Mouse (Mus musculus): ENCODE results near the gene Tenm2. TPM values are rescaled to one million over a fixed set of nuclear protein-coding genes. Genes with fewer than 3 reads are reported as not detected.

The Tenm2 gene
- polyA plus RNA-seq, 1 experiment from 2014 or later, result 0.01 TPM

GRCm38 (mm10) chr11:36458451-36458850, 777.3 kb downstream of the Tenm2 start:
- Histone ChIP-seq H3K9ac (ENCODE audit: low read depth, low read length) (no peak overlapping the region), H3K4me1 (ENCODE audit: control insufficient read depth, low read depth, low read length) (no peaks in the 10 kb centered on the region), H3K4me2 (ENCODE audit: low read depth, low read length) (no peak overlapping the region), H3K4me3 (ENCODE audit: low read depth, low read length) (no peak overlapping the region), H3K9me3 (replicated peaks; ENCODE audit: control insufficient read depth, low read length) (no peaks in the 10 kb centered on the region), H3K27me3 (ENCODE audit: control insufficient read depth, insufficient read depth, low read depth, low read length) (no peaks in the 10 kb centered on the region), H3K36me3 (ENCODE audit: control insufficient read depth, insufficient read depth) (no peaks in the 10 kb centered on the region), H3K27ac (ENCODE audit: low read length) (no peak overlapping the region)
- ATAC-seq (ENCODE audit: low read depth), result no peak
- 62% methylated on average over 6 of the region's 6 CpGs for WGBS (ENCODE audit: insufficient replicate concordance)

- WGBS (ENCODE audit: insufficient replicate concordance), result 64% methylated on average over 6 of the region's 6 CpGs
- no peak overlapping the region for H3K4me2 ChIP-seq (ENCODE audit: low read depth, low read length)
These were observed 781.7 kb downstream of the Tenm2 start for GRCm38 (mm10) chr11:36454076-36454475.

GRCm38 (mm10) chr11:36452436-36452835, 783.3 kb downstream of the Tenm2 start:
- Histone ChIP-seq H3K27me3 (ENCODE audit: control insufficient read depth, insufficient read depth, low read depth, low read length) (no peaks in the 10 kb centered on the region), H3K4me1 (ENCODE audit: control insufficient read depth, low read depth, low read length) (no peaks in the 10 kb centered on the region), H3K4me3 (ENCODE audit: low read depth, low read length) (no peak overlapping the region), H3K4me2 (ENCODE audit: low read depth, low read length) (no peak overlapping the region), H3K9me3 (replicated peaks; ENCODE audit: control insufficient read depth, low read length) (no peaks in the 10 kb centered on the region), H3K36me3 (ENCODE audit: control insufficient read depth, insufficient read depth) (no peaks in the 10 kb centered on the region), H3K9ac (ENCODE audit: low read depth, low read length) (no peak overlapping the region), H3K27ac (ENCODE audit: low read length) (no peak overlapping the region)
- ATAC-seq (ENCODE audit: low read depth), result no peak
- WGBS (ENCODE audit: insufficient replicate concordance), result 58% methylated on average over 9 of the region's 9 CpGs

More at GRCm38 (mm10) chr11:36454076-36454475, 781.7 kb downstream of the Tenm2 start:
- H3K36me3 ChIP-seq (ENCODE audit: control insufficient read depth, insufficient read depth), result no peaks in the 10 kb centered on the region
- no peaks in the 10 kb centered on the region for H3K4me1 ChIP-seq (ENCODE audit: control insufficient read depth, low read depth, low read length)
- no peaks in the 10 kb centered on the region for H3K27me3 ChIP-seq (ENCODE audit: control insufficient read depth, insufficient read depth, low read depth, low read length)
- H3K4me3 ChIP-seq (ENCODE audit: low read depth, low read length), result no peak overlapping the region
- no peaks in the 10 kb centered on the region for H3K9me3 ChIP-seq (replicated peaks; ENCODE audit: control insufficient read depth, low read length)
- no peak for ATAC-seq (ENCODE audit: low read depth)
- H3K9ac ChIP-seq (ENCODE audit: low read depth, low read length), result no peak overlapping the region
- no peak overlapping the region for H3K27ac ChIP-seq (ENCODE audit: low read length)

- no peak overlapping the region for H3K27ac ChIP-seq (ENCODE audit: low read length)
- no peak overlapping the region for H3K9ac ChIP-seq (ENCODE audit: low read depth, low read length)
- 41% methylated on average over 2 of the region's 2 CpGs for WGBS (ENCODE audit: insufficient replicate concordance)
- ATAC-seq (ENCODE audit: low read depth), result no peak
- H3K36me3 ChIP-seq (ENCODE audit: control insufficient read depth, insufficient read depth), result no peaks in the 10 kb centered on the region
- no peaks in the 10 kb centered on the region for H3K4me1 ChIP-seq (ENCODE audit: control insufficient read depth, low read depth, low read length)
- no peaks in the 10 kb centered on the region for H3K9me3 ChIP-seq (replicated peaks; ENCODE audit: control insufficient read depth, low read length)
- no peaks in the 10 kb centered on the region for H3K27me3 ChIP-seq (ENCODE audit: control insufficient read depth, insufficient read depth, low read depth, low read length)
- H3K4me3 ChIP-seq (ENCODE audit: low read depth, low read length), result no peak overlapping the region
- H3K4me2 ChIP-seq (ENCODE audit: low read depth, low read length), result no peak overlapping the region
These were observed 789.4 kb downstream of the Tenm2 start for GRCm38 (mm10) chr11:36446351-36446750.

- H3K4me3 ChIP-seq (ENCODE audit: low read depth, low read length), result no peak overlapping the region
- 73% methylated on average over 7 of the region's 7 CpGs for WGBS (ENCODE audit: insufficient replicate concordance)
- H3K4me1 ChIP-seq (ENCODE audit: control insufficient read depth, low read depth, low read length), result no peaks in the 10 kb centered on the region
- no peak overlapping the region for H3K4me2 ChIP-seq (ENCODE audit: low read depth, low read length)
- no peak overlapping the region for H3K27ac ChIP-seq (ENCODE audit: low read length)
- H3K9ac ChIP-seq (ENCODE audit: low read depth, low read length), result no peak overlapping the region
- no peak for ATAC-seq (ENCODE audit: low read depth)
- H3K36me3 ChIP-seq (ENCODE audit: control insufficient read depth, insufficient read depth), result no peaks in the 10 kb centered on the region
- H3K27me3 ChIP-seq (ENCODE audit: control insufficient read depth, insufficient read depth, low read depth, low read length), result no peaks in the 10 kb centered on the region
- no peaks in the 10 kb centered on the region for H3K9me3 ChIP-seq (replicated peaks; ENCODE audit: control insufficient read depth, low read length)
These were observed 791.9 kb downstream of the Tenm2 start for GRCm38 (mm10) chr11:36443821-36444220.

- no peak overlapping the region for H3K4me3 ChIP-seq (ENCODE audit: low read depth, low read length)
- no peaks in the 10 kb centered on the region for H3K36me3 ChIP-seq (ENCODE audit: control insufficient read depth, insufficient read depth)
- no peak overlapping the region for H3K4me2 ChIP-seq (ENCODE audit: low read depth, low read length)
- no peak for ATAC-seq (ENCODE audit: low read depth)
- H3K4me1 ChIP-seq (ENCODE audit: control insufficient read depth, low read depth, low read length), result no peaks in the 10 kb centered on the region
- WGBS (ENCODE audit: insufficient replicate concordance), result 35% methylated on average over 6 of the region's 6 CpGs
- no peak overlapping the region for H3K9ac ChIP-seq (ENCODE audit: low read depth, low read length)
- no peaks in the 10 kb centered on the region for H3K9me3 ChIP-seq (replicated peaks; ENCODE audit: control insufficient read depth, low read length)
- no peak overlapping the region for H3K27ac ChIP-seq (ENCODE audit: low read length)
- H3K27me3 ChIP-seq (ENCODE audit: control insufficient read depth, insufficient read depth, low read depth, low read length), result no peaks in the 10 kb centered on the region
These were observed 794.0 kb downstream of the Tenm2 start for GRCm38 (mm10) chr11:36441801-36442200.

GRCm38 (mm10) chr11:36436251-36436650, 799.5 kb downstream of the Tenm2 start:
- Histone ChIP-seq H3K4me2 (ENCODE audit: low read depth, low read length) (no peak overlapping the region), H3K4me1 (ENCODE audit: control insufficient read depth, low read depth, low read length) (no peaks in the 10 kb centered on the region), H3K9me3 (replicated peaks; ENCODE audit: control insufficient read depth, low read length) (no peaks in the 10 kb centered on the region), H3K4me3 (ENCODE audit: low read depth, low read length) (no peak overlapping the region), H3K27me3 (ENCODE audit: control insufficient read depth, insufficient read depth, low read depth, low read length) (no peaks in the 10 kb centered on the region), H3K27ac (ENCODE audit: low read length) (no peak overlapping the region), H3K36me3 (ENCODE audit: control insufficient read depth, insufficient read depth) (no peaks in the 10 kb centered on the region), H3K9ac (ENCODE audit: low read depth, low read length) (no peak overlapping the region)
- WGBS (ENCODE audit: insufficient replicate concordance), result 41% methylated on average over 8 of the region's 8 CpGs
- ATAC-seq (ENCODE audit: low read depth), result no peak

- no peak for ATAC-seq (ENCODE audit: low read depth)
- no peaks in the 10 kb centered on the region for H3K9me3 ChIP-seq (replicated peaks; ENCODE audit: control insufficient read depth, low read length)
- no peaks in the 10 kb centered on the region for H3K36me3 ChIP-seq (ENCODE audit: control insufficient read depth, insufficient read depth)
- 53% methylated on average over 5 of the region's 5 CpGs for WGBS (ENCODE audit: insufficient replicate concordance)
- no peak overlapping the region for H3K27ac ChIP-seq (ENCODE audit: low read length)
- no peak overlapping the region for H3K9ac ChIP-seq (ENCODE audit: low read depth, low read length)
- no peak overlapping the region for H3K4me2 ChIP-seq (ENCODE audit: low read depth, low read length)
- H3K27me3 ChIP-seq (ENCODE audit: control insufficient read depth, insufficient read depth, low read depth, low read length), result no peaks in the 10 kb centered on the region
- H3K4me1 ChIP-seq (ENCODE audit: control insufficient read depth, low read depth, low read length), result no peaks in the 10 kb centered on the region
- no peak overlapping the region for H3K4me3 ChIP-seq (ENCODE audit: low read depth, low read length)
These were observed 806.8 kb downstream of the Tenm2 start for GRCm38 (mm10) chr11:36428947-36429346.

- WGBS (ENCODE audit: insufficient replicate concordance), result 39% methylated on average over 3 of the region's 3 CpGs
- Histone ChIP-seq H3K36me3 (ENCODE audit: control insufficient read depth, insufficient read depth) (no peaks in the 10 kb centered on the region), H3K4me3 (ENCODE audit: low read depth, low read length) (no peak overlapping the region), H3K4me2 (ENCODE audit: low read depth, low read length) (no peak overlapping the region), H3K27ac (ENCODE audit: low read length) (no peak overlapping the region), H3K9ac (ENCODE audit: low read depth, low read length) (no peak overlapping the region), H3K27me3 (ENCODE audit: control insufficient read depth, insufficient read depth, low read depth, low read length) (no peaks in the 10 kb centered on the region), H3K9me3 (replicated peaks; ENCODE audit: control insufficient read depth, low read length) (no peaks in the 10 kb centered on the region), H3K4me1 (ENCODE audit: control insufficient read depth, low read depth, low read length) (no peaks in the 10 kb centered on the region)
- ATAC-seq (ENCODE audit: low read depth), result no peak
These were observed 810.8 kb downstream of the Tenm2 start for GRCm38 (mm10) chr11:36424959-36425358.

Data from liver, embryonic 16.5 days (tissue).